25 mouse cellular contexts compared by ENCODE assay signal in the genomic region with DNA sequence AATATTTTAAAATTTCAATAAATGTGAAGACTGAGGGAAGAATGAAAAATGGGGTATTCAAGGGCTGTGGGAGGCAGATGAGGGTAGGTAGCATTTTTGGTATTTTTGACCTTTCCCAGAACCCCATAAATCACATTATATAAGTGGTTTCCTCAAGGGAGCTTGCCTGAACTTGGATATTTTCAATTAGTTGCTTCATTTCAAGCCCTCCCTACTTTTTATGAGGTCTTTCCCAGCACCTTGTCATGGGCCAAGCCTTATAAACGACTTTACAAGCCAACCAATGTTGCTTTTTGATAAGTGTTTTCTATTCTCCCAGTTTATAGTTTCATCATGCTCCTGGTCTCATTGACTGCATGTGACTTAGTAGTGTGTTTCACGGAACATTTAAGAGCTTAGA. TPM values are rescaled to one million over a fixed set of nuclear protein-coding genes. Genes with fewer than 3 reads are reported as not detected.
A peak's percentile ranks its signal among the peaks of the same experiment; 100 is the strongest.
DNase-seq lines count a peak whose midpoint lies in the region; ATAC-seq lines count a peak whose summit lies in the region.
"Had no signal": no experiment of that assay in that cellular context is flagged by ENCODE, and none has a peak within 500 bp of the region (broad histone marks: within the 10 kb centered on the region; RNA-seq: fewer than 3 reads in every experiment).

No protein-coding gene starts in this region.

- WGBS in limb, embryonic 11.5 days: 25% methylated on average over 2 of the region's 2 CpGs
- WGBS in limb, embryonic 10.5 days: 58% methylated on average over 2 of the region's 2 CpGs
- 20% methylated on average over 2 of the region's 2 CpGs for WGBS in limb, embryonic 13.5 days

- DNase-seq in limb, embryonic 11.5 days (ENCODE audit: low spot score): peak; percentile 20
- DNase-seq in limb, embryonic 10.5 days (ENCODE audit: low spot score): no peak
- peak; percentile 55 for DNase-seq in forelimb bud, embryonic 11.5 days (ENCODE audit: low read depth, low spot score)
- DNase-seq in frontal cortex, postnatal 10 days (ENCODE audit: low spot score in 2 of 2): no peak
- DNase-seq: adrenal gland, adult 8-10 months; adrenal gland, postnatal 14 days; adrenal gland, postnatal 36 days; B cell, adult 2 months; cerebellum, adult 11-12 months; cerebellum, adult 2 months; cerebellum, adult 9-10 months; cerebellum, postnatal 10 days; cerebellum, postnatal 25 days had no signal

- no peak overlapping the region for H3K9ac ChIP-seq in limb, embryonic 11.5 days (ENCODE audit: low read length)
- no peak overlapping the region for H3K9ac ChIP-seq in limb, embryonic 13.5 days
- H3K9ac ChIP-seq: embryonic facial prominence, embryonic 13.5 days; embryonic facial prominence, embryonic 15.5 days; forebrain, embryonic 13.5 days; forebrain, embryonic 15.5 days had no signal

- no peak overlapping the region for H3K4me2 ChIP-seq in limb, embryonic 11.5 days (ENCODE audit: low read depth, severe bottlenecking)
- H3K4me2 ChIP-seq in limb, embryonic 13.5 days (replicated peaks): no peak overlapping the region
- H3K4me2 ChIP-seq: embryonic facial prominence, embryonic 13.5 days; embryonic facial prominence, embryonic 15.5 days; forebrain, embryonic 13.5 days; forebrain, embryonic 15.5 days had no signal

- no peaks in the 10 kb centered on the region for H3K27me3 ChIP-seq in limb, embryonic 11.5 days (ENCODE audit: control insufficient read depth, insufficient read depth, low read length)
- H3K27me3 ChIP-seq in limb, embryonic 10.5 days (ENCODE audit: low read depth, poor library complexity, severe bottlenecking): no peaks in the 10 kb centered on the region
- no peaks in the 10 kb centered on the region for H3K27me3 ChIP-seq in limb, embryonic 13.5 days
- H3K27me3 ChIP-seq: CH12.LX; embryonic facial prominence, embryonic 13.5 days; embryonic facial prominence, embryonic 15.5 days; forebrain, embryonic 13.5 days; forebrain, embryonic 15.5 days; Patski had no signal

- H3K4me1 ChIP-seq in limb, embryonic 11.5 days (ENCODE audit: control insufficient read depth, insufficient read depth, low read length): no peaks in the 10 kb centered on the region
- peaks cover 23% of the 10 kb centered on the region for H3K4me1 ChIP-seq in limb, embryonic 10.5 days
- 0 out of 2 replicates have a peak, but pooled peaks cover 16% of the 10 kb centered on the region for H3K4me1 ChIP-seq in limb, embryonic 13.5 days
- H3K4me1 ChIP-seq: forebrain, embryonic 13.5 days; forebrain, embryonic 15.5 days had no signal

- no peaks in the 10 kb centered on the region for H3K36me3 ChIP-seq in limb, embryonic 11.5 days (ENCODE audit: control insufficient read depth, insufficient read depth, low read length)
- H3K36me3 ChIP-seq in limb, embryonic 10.5 days: no peaks in the 10 kb centered on the region
- H3K36me3 ChIP-seq in limb, embryonic 13.5 days: no peaks in the 10 kb centered on the region
- H3K36me3 ChIP-seq: embryonic facial prominence, embryonic 13.5 days; embryonic facial prominence, embryonic 15.5 days; forebrain, embryonic 15.5 days; G1E had no signal

- ATAC-seq in limb, embryonic 11.5 days (ENCODE audit: insufficient number of reproducible peaks, low FRiP score, low TSS enrichment, low read depth): no peak; the same call in 1 of the 2 replicates
- peak; percentile 54 for ATAC-seq in limb, embryonic 13.5 days (ENCODE audit: low FRiP score, low read depth)
- ATAC-seq in erythroid progenitor cell, adult 5-6 weeks (replicated peaks; ENCODE audit: low FRiP score, poor library complexity, severe bottlenecking): no peak
- ATAC-seq: activated CD4-positive, CD25-positive, alpha-beta regulatory T cell, adult 4 months; CD4-positive, CD25-positive, alpha-beta regulatory T cell, adult 4 months; forebrain, embryonic 13.5 days; forebrain, embryonic 15.5 days; Patski had no signal

- H3K4me3 ChIP-seq in limb, embryonic 11.5 days (ENCODE audit: low read depth, low read length): no peak overlapping the region
- H3K4me3 ChIP-seq in limb, embryonic 10.5 days: no peak overlapping the region
- H3K4me3 ChIP-seq in limb, embryonic 13.5 days: no peak overlapping the region
- H3K4me3 ChIP-seq: embryonic facial prominence, embryonic 13.5 days; embryonic facial prominence, embryonic 15.5 days; erythroblast, embryonic 14.5 days; forebrain, embryonic 13.5 days; forebrain, embryonic 15.5 days had no signal

- H3K9me3 ChIP-seq in limb, embryonic 11.5 days (ENCODE audit: control insufficient read depth, low read length): no peaks in the 10 kb centered on the region
- no peaks in the 10 kb centered on the region for H3K9me3 ChIP-seq in limb, embryonic 10.5 days (replicated peaks)
- no peaks in the 10 kb centered on the region for H3K9me3 ChIP-seq in limb, embryonic 13.5 days
- H3K9me3 ChIP-seq: embryonic facial prominence, embryonic 13.5 days; embryonic facial prominence, embryonic 15.5 days; forebrain, embryonic 13.5 days; forebrain, embryonic 15.5 days; G1E had no signal

- no peak overlapping the region for H3K27ac ChIP-seq in limb, embryonic 11.5 days (replicated peaks; ENCODE audit: low read depth, low read length)
- H3K27ac ChIP-seq in limb, embryonic 10.5 days: no peak overlapping the region
- no peak overlapping the region for H3K27ac ChIP-seq in limb, embryonic 13.5 days
- H3K27ac ChIP-seq: embryonic facial prominence, embryonic 13.5 days; embryonic facial prominence, embryonic 15.5 days; forebrain, embryonic 13.5 days; forebrain, embryonic 15.5 days had no signal

RNA-seq across cellular contexts. Expression of a gene that starts 24.2 kb away (rescaled TPM):
- 1.0 and 2.0 TPM in 2 replicates for polyA plus RNA-seq in limb, embryonic 11.5 days (2014; fragmentation: Nextera tagmentation; extraction: Ambion mirVana)
- polyA plus RNA-seq in limb, embryonic 10.5 days (2016; fragmentation: Nextera tagmentation; extraction: Ambion mirVana): 0.16 and 0.90 TPM in 2 replicates
- 13.2 and 13.5 TPM in 2 replicates for polyA plus RNA-seq in limb, embryonic 13.5 days (2015; fragmentation: Nextera tagmentation; extraction: Ambion mirVana)
- not detected in 2 replicates for total RNA-seq in erythroid progenitor cell, adult 5-6 weeks (2015; ENCODE audit: low replicate concordance)
- total RNA-seq in erythroid progenitor cell, adult 5-6 weeks (2017; ENCODE audit: low replicate concordance): 0.77 TPM in 1 of 2 replicates, not detected in the other
- total RNA-seq: CH12.LX had no signal
- polyA plus RNA-seq: activated CD4-positive, CD25-positive, alpha-beta regulatory T cell, adult 4 months; CD4-positive, CD25-positive, alpha-beta regulatory T cell, adult 4 months; erythroblast, embryonic 14.5 days; G1E had no signal

Comparison
In these comparisons a context has a peak if more than half of its experiments do, and no peak if none do; other contexts are left out.
1. DNase-seq: peak in limb, embryonic 11.5 days (single experiment) and forelimb bud, embryonic 11.5 days (single experiment); none in limb, embryonic 10.5 days (single experiment) and frontal cortex, postnatal 10 days (0 of 2).